Mouse (Mus musculus): ENCODE data around the gene Slc25a17.
A peak's percentile ranks its signal among the peaks of the same experiment; 100 is the strongest.

Slc25a17 gene

GRCm38 (mm10) chr15:81300520-81301069, 60.0 kb downstream of the Slc25a17 start:
- DNase-seq = no peak

GRCm38 (mm10) chr15:81299549-81299948, 61.1 kb downstream of the Slc25a17 start:
- DNase-seq = no peak

GRCm38 (mm10) chr15:81298213-81298612, 62.4 kb downstream of the Slc25a17 start:
- DNase-seq = peak in 1 of 2 experiments; percentile 41

DNA sequence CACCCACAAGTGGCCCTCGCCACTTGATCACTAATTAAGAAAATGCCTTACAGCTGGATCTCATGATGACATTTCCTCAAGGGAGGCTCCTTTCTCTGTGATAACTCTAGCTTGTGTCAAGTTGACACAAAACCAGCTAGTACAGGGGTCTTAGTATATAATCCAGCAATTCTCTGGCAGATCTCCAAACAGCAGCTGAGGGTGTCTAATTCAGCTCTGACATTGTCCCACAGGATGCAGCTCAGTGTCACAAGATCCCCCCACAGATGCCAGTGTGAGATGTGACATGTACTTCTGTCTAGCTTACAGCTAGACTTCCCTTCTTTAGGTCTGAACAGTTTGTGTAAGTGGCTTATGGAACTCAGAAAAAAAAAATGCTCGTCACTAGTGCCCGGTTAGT, 63.1 kb downstream of the Slc25a17 start:
- DNase-seq = no peak

GRCm38 (mm10) chr15:81294897-81295296, 65.7 kb downstream of the Slc25a17 start:
- DNase-seq = no peak

DNA sequence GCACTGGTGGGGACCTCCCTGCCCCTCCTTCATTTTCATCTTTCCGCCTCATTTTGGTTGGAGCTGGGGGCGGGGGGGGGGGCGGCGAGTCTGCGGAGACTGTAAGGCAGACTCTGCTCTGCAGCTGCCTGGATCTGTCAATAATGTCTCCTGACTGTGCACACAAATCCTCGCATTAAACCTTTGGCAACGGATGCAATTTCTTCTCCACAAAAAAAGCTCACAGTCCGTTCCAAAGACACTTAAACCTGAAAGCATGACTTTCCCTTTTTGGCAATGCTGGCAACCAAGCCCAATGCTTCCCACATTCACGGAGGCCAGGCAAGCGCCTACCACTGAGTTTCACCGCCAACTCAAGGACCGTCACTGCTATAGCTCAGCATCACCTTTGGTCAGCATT, 66.2 kb downstream of the Slc25a17 start:
- DNase-seq = no peak

DNA sequence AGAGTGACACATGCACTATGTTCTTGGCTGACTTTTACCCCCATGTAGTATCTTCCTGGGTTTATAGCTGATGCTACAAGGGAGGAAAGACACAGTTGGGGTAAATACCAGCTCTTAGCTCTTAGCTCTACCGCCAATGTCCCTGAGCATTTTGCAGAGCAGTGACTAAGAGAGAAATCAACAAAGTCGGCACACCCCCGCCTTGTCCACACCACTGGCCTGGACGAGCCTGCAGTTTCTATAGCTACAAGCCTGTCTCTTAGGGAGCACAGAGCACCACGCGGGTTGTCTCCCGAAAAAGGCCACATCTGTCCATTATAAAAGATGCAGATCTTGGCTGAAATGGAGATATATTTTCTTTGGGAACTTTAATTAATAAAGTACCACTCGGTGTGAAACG, 69.9 kb downstream of the Slc25a17 start:
- no peak for DNase-seq

DNA sequence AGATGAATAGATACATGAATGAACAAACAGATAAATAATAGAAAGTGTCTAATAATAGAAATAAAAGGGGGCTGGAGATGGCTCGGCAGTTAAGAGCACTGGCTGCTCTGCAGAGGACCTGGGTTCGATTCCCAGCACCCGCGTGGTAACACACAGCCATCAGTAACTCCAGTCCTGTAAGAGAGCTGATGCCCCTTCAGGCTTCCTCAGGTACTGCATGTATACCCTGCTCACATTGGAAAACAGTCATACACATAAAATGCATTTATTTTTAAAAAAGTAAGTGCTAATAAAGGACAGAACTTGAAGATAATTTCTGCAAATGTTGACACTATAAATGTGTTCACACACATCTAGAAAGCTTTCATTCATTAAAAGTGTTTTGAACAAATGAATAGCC, 70.4 kb downstream of the Slc25a17 start:
- DNase-seq = no peak

GRCm38 (mm10) chr15:81284121-81284734, 76.4 kb downstream of the Slc25a17 start:
- DNase-seq = peak in 1 of 2 experiments; percentile 13

GRCm38 (mm10) chr15:81278699-81279098, 81.9 kb downstream of the Slc25a17 start:
- DNase-seq = no peak

DNA sequence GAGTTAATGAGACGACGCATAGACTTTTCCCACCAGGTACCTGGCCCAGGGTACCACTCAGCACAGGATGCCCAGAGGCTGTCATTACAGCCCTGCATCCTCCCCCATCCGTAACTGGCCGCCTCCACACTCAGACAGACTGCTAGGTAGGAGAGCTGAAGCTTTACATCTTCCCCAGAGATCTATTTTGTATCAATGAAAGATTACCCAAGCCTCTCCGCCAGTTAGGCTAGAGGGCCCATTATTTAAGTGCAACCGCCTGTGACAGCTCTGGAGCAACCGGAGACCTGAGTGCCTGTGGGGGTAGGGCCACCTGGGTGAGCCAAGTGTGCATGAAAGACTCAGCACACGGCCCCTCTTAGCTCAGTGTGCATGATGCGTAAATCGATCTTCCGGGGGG, 82.7 kb downstream of the Slc25a17 start:
- peak; percentile 26 to 50 for DNase-seq

DNA sequence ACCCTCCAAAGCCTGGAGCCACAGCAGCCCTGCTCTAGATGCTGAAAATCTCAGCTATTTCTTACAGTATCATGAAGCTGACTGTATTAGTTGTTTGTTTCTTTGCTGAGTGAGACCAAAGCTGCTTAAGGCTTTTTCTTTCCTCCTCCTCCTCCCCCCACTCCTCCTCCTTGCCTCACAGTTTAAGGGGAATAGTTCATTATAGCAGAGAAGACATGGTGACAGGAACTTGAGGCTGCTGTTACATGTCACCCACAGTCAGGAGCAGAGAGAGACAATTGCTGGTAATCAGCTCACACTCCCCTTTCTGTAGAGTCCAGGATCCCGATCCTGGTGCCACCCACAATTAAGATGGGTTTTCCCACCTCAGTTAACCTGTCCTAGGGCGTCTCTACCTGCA, 87.3 kb downstream of the Slc25a17 start:
- no peak for DNase-seq

GRCm38 (mm10) chr15:81272305-81273053, 88.1 kb downstream of the Slc25a17 start:
- peak; percentile 59 to 73 for DNase-seq
